Mouse (Mus musculus) hindbrain, embryonic 14.5 days (tissue): ENCODE data around the gene Rundc3b. TPM values are rescaled to one million over a fixed set of nuclear protein-coding genes. Genes with fewer than 3 reads are reported as not detected.
A peak's percentile ranks its signal among the peaks of the same experiment; 100 is the strongest.

Experiments
- ATAC-seq: fragments of 200-750 bp; cut with Nextera tagmentation; 2 replicates; pipeline ENCODE4 v1.8.0; 2017; ENCODE audit warnings: moderate number of reproducible peaks, mild to moderate bottlenecking, moderate TSS enrichment, moderate library complexity; ENCODE audit not compliant: low FRiP score
- DNase-seq: peaks from one replicate; pipeline ENCODE4 v3.0.0-alpha.2; 2015; ENCODE audit warnings: low spot score
- H3K27ac ChIP-seq: fragments of 300-500 bp; sonication (generic); 2 replicates; pipeline ENCODE4 v1.5.1; 2014; ENCODE audit warnings: mild to moderate bottlenecking, moderate library complexity
- H3K27me3 ChIP-seq: fragments of 300-500 bp; sonication (generic); 2 replicates; pipeline ENCODE4 v1.6.1; 2014; ENCODE audit warnings: mild to moderate bottlenecking, low read length, mixed read lengths; ENCODE audit not compliant: control insufficient read depth, insufficient read depth
- H3K36me3 ChIP-seq: fragments of 300-500 bp; sonication (generic); replicated peaks from 2 replicates; pipeline ENCODE4 v1.6.1; 2014; ENCODE audit not compliant: control insufficient read depth, insufficient read depth
- H3K4me1 ChIP-seq: fragments of 300-500 bp; sonication (generic); replicated peaks from 2 replicates; pipeline ENCODE4 v1.6.1; 2014; ENCODE audit warnings: antibody characterized with exemption, low read length, mixed read lengths; ENCODE audit not compliant: control insufficient read depth, insufficient read depth
- H3K4me2 ChIP-seq: fragments of 300-500 bp; sonication (generic); replicated peaks from 2 replicates; pipeline ENCODE4 v1.6.1; 2014; ENCODE audit warnings: mild to moderate bottlenecking, moderate library complexity
- H3K4me3 ChIP-seq: fragments of 300-500 bp; sonication (generic); replicated peaks from 2 replicates; pipeline ENCODE4 v1.5.1; 2014; ENCODE audit warnings: mild to moderate bottlenecking, low read length
- H3K9ac ChIP-seq: fragments of 300-500 bp; sonication (generic); 2 replicates; pipeline ENCODE4 v1.6.1; 2014
- H3K9me3 ChIP-seq: fragments of 300-500 bp; sonication (generic); 2 replicates; pipeline ENCODE4 v1.6.1; 2016; ENCODE audit warnings: low read length; ENCODE audit not compliant: control insufficient read depth
- WGBS: fragments of 180-500 bp; shearing (Covaris S2); extraction: QIAGEN DNeasy Blood & Tissue Kit; methylation state at CpG from one replicate; pipeline ENCODE4 v1.1.7; 2014; 5-methylcytosine and 5-hydroxymethylcytosine counted together
- polyA plus RNA-seq: library from polyadenylated mRNA; unstranded; fragments of >200 nt; fragmentation: Nextera tagmentation; extraction: Ambion mirVana; gene quantifications from 2 replicates; pipeline ENCODE4 v1.2.1, GENCODE M21; 2014

The Rundc3b gene
- polyA plus RNA-seq, 1 experiment from 2014 or later: 57.9 TPM

GRCm38 (mm10) chr5:8491778-8492177 lies 131.0 kb downstream of the Rundc3b start:
- Histone ChIP-seq H3K4me3 (no peak overlapping the region), H3K4me1 (no peaks in the 10 kb centered on the region), H3K27me3 (no peaks in the 10 kb centered on the region), H3K27ac (no peak overlapping the region), H3K36me3 (peaks cover 20% of the 10 kb centered on the region), H3K9ac (no peak overlapping the region), H3K9me3 (no peaks in the 10 kb centered on the region), H3K4me2 (no peak overlapping the region)
- ATAC-seq: no peak
- WGBS: 84% methylated on average over 4 of the region's 4 CpGs
- DNase-seq: no peak

GRCm38 (mm10) chr5:8489471-8490110 lies 133.2 kb downstream of the Rundc3b start:
- H3K9me3 ChIP-seq: no peaks in the 10 kb centered on the region
- H3K4me2 ChIP-seq: no peak overlapping the region
- H3K36me3 ChIP-seq: peaks cover 18% of the 10 kb centered on the region
- no peak overlapping the region for H3K9ac ChIP-seq
- no peaks in the 10 kb centered on the region for H3K27me3 ChIP-seq
- H3K4me3 ChIP-seq: no peak overlapping the region
- WGBS: 38% methylated on average over 6 of the region's 6 CpGs
- H3K27ac ChIP-seq: no peak overlapping the region
- ATAC-seq (peak; percentile 78), DNase-seq (peak; percentile 68)
- no peaks in the 10 kb centered on the region for H3K4me1 ChIP-seq

- Histone ChIP-seq H3K4me1 (no peaks in the 10 kb centered on the region), H3K9ac (no peak overlapping the region), H3K4me3 (no peak overlapping the region), H3K27ac (no peak overlapping the region), H3K9me3 (no peaks in the 10 kb centered on the region), H3K4me2 (no peak overlapping the region), H3K36me3 (peaks cover 10% of the 10 kb centered on the region; the same call in 1 of the 2 replicates), H3K27me3 (no peaks in the 10 kb centered on the region)
- DNase-seq (no peak), ATAC-seq (peak; percentile 41; the same call in 1 of the 2 replicates)
- WGBS: 18% methylated on average over 2 of the region's 2 CpGs
Measured at GRCm38 (mm10) chr5:8488701-8489297, 134.0 kb downstream of the Rundc3b start.

GRCm38 (mm10) chr5:8487989-8488700 lies 134.6 kb downstream of the Rundc3b start:
- Histone ChIP-seq H3K4me2 (no peak overlapping the region), H3K36me3 (0 out of 2 replicates have a peak, but pooled peaks cover 7% of the 10 kb centered on the region), H3K9ac (no peak overlapping the region), H3K27ac (no peak overlapping the region), H3K27me3 (no peaks in the 10 kb centered on the region), H3K9me3 (no peaks in the 10 kb centered on the region), H3K4me3 (no peak overlapping the region), H3K4me1 (no peaks in the 10 kb centered on the region)
- DNase-seq (no peak), ATAC-seq (peak; percentile 35)
- 29% methylated on average over 4 of the region's 4 CpGs for WGBS

- Histone ChIP-seq H3K27ac (no peak overlapping the region), H3K4me2 (no peak overlapping the region), H3K27me3 (no peaks in the 10 kb centered on the region), H3K9me3 (no peaks in the 10 kb centered on the region), H3K36me3 (no peaks in the 10 kb centered on the region), H3K4me3 (no peak overlapping the region), H3K4me1 (no peaks in the 10 kb centered on the region), H3K9ac (no peak overlapping the region)
- DNase-seq (no peak), ATAC-seq (no peak)
- WGBS: 93% methylated on average over 5 of the region's 5 CpGs
Measured at GRCm38 (mm10) chr5:8456561-8456960, 166.2 kb downstream of the Rundc3b start.

- no peak overlapping the region for H3K4me3 ChIP-seq
- no peak overlapping the region for H3K4me2 ChIP-seq
- no peaks in the 10 kb centered on the region for H3K4me1 ChIP-seq
- ATAC-seq (no peak), DNase-seq (no peak)
- no peak overlapping the region for H3K27ac ChIP-seq
- H3K27me3 ChIP-seq: no peaks in the 10 kb centered on the region
- H3K9ac ChIP-seq: no peak overlapping the region
- H3K36me3 ChIP-seq: no peaks in the 10 kb centered on the region
- H3K9me3 ChIP-seq: no peaks in the 10 kb centered on the region
Measured at GRCm38 (mm10) chr5:8455565-8455964, 167.2 kb downstream of the Rundc3b start.

Other genes starting within 250 kb of the Rundc3b start
- gene Dbf4, start 200.2 kb downstream of the Rundc3b start, polyA plus RNA-seq: 13.3 and 13.9 TPM in 2 replicates
- gene Slc25a40, start 200.1 kb downstream of the Rundc3b start, polyA plus RNA-seq: 8.1 and 8.5 TPM in 2 replicates
- gene Abcb1a, start 37.1 kb upstream of the Rundc3b start, polyA plus RNA-seq: 2.3 TPM in 2 replicates
- gene Abcb1b, start 175.2 kb upstream of the Rundc3b start, polyA plus RNA-seq: 0.39 and 0.82 TPM in 2 replicates